Mouse (Mus musculus) midbrain, postnatal 0 days (tissue): ENCODE data around the gene Riox2. TPM values are rescaled to one million over a fixed set of nuclear protein-coding genes. Genes with fewer than 3 reads are reported as not detected.
A peak's percentile ranks its signal among the peaks of the same experiment; 100 is the strongest.

Experiments
- ATAC-seq: fragments of 200-750 bp; cut with Nextera tagmentation; 2 replicates; pipeline ENCODE4 v1.8.0; 2017; ENCODE audit warnings: moderate number of reproducible peaks, mild to moderate bottlenecking, moderate TSS enrichment, moderate library complexity; ENCODE audit not compliant: low FRiP score
- DNase-seq: peaks from one replicate; pipeline ENCODE4 v3.0.0-alpha.2; 2015; ENCODE audit warnings: low spot score
- H3K27ac ChIP-seq: fragments of 300-500 bp; sonication (generic); 2 replicates; pipeline ENCODE4 v1.5.1; 2014; ENCODE audit warnings: low read depth, mild to moderate bottlenecking, low read length, mixed read lengths
- H3K27me3 ChIP-seq: fragments of 300-500 bp; sonication (generic); 2 replicates; pipeline ENCODE4 v1.6.1; 2014; ENCODE audit warnings: low read length, control low read depth, mixed read lengths; ENCODE audit not compliant: insufficient read depth
- H3K36me3 ChIP-seq: fragments of 300-500 bp; sonication (generic); 2 replicates; pipeline ENCODE4 v1.6.1; 2014; ENCODE audit warnings: low read length, control low read depth, mixed read lengths; ENCODE audit not compliant: insufficient read depth
- H3K4me1 ChIP-seq: fragments of 300-500 bp; sonication (generic); 2 replicates; pipeline ENCODE4 v1.6.1; 2014; ENCODE audit warnings: mild to moderate bottlenecking, control low read depth, antibody characterized with exemption, low read length, mixed read lengths; ENCODE audit not compliant: insufficient read depth
- H3K4me2 ChIP-seq: fragments of 300-500 bp; sonication (generic); 2 replicates; pipeline ENCODE4 v1.6.1; 2014; ENCODE audit warnings: low read depth, mild to moderate bottlenecking, low read length, mixed read lengths; ENCODE audit not compliant: poor library complexity, severe bottlenecking
- H3K4me3 ChIP-seq: fragments of 300-500 bp; sonication (generic); 2 replicates; pipeline ENCODE4 v1.5.1; 2014; ENCODE audit warnings: low read depth, mild to moderate bottlenecking, low read length, moderate library complexity
- H3K9ac ChIP-seq: fragments of 300-500 bp; sonication (generic); replicated peaks from 2 replicates; pipeline ENCODE4 v1.6.1; 2014; ENCODE audit warnings: mild to moderate bottlenecking, low read length, moderate library complexity, mixed read lengths; ENCODE audit not compliant: poor library complexity, severe bottlenecking
- H3K9me3 ChIP-seq: fragments of 300-500 bp; sonication (generic); 2 replicates; pipeline ENCODE4 v1.6.1; 2016; ENCODE audit warnings: low read length, control low read depth
- CTCF ChIP-seq: IDR thresholded peaks from 2 replicates; pipeline ENCODE4 v1.5.1; 2016; ENCODE audit warnings: antibody characterized with exemption, mild to moderate bottlenecking
- WGBS: fragments of 180-500 bp; shearing (Covaris S2); extraction: QIAGEN DNeasy Blood & Tissue Kit; methylation state at CpG from one replicate; pipeline ENCODE4 v1.1.7; 2014; 5-methylcytosine and 5-hydroxymethylcytosine counted together
- polyA plus RNA-seq: library from polyadenylated mRNA; unstranded; fragments of >200 nt; fragmentation: Nextera tagmentation; extraction: Ambion mirVana; gene quantifications from 2 replicates; pipeline ENCODE4 v1.2.1, GENCODE M21; 2015
- total RNA-seq: library from RNA; depleted of rRNA; stranded (reverse); fragments of >200 nt; gene quantifications from 2 replicates; pipeline ENCODE4 v1.2.3, GENCODE M21; 2014

Riox2 gene
- total and polyA plus RNA-seq, 2 experiments from 2014 or later: 5.1 to 11.1 TPM

DNA sequence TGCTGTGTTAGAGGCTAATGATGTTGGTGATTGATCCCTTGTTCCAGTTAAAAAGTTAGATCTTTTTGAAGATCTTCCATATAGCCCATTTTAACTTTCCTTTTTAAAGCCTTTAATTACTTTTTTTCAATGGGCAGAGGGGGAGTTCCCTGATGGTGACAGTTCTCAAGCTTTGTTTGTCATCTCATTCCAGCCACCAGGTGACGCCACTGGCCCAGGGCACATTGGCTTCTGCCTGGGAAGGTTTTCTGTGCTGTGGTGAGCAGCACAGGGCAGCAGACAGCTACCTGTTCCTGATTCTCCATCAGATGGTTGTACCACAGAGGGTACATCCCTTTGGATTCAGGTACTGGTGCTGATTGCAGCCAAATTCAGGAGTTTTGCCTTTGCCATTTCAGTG lies 3.2 kb downstream of the Riox2 start:
- Histone ChIP-seq H3K4me3 (no peak overlapping the region), H3K9me3 (no peaks in the 10 kb centered on the region), H3K4me1 (peaks cover 3% of the 10 kb centered on the region; the same call in 1 of the 2 replicates), H3K36me3 (no peaks in the 10 kb centered on the region), H3K27me3 (no peaks in the 10 kb centered on the region), H3K4me2 (no peak overlapping the region), H3K9ac (no peak overlapping the region), H3K27ac (no peak overlapping the region)
- WGBS: 24% methylated on average over 1 of the region's 1 CpGs
- DNase-seq: peak; percentile 39
- peak; percentile 84 for TF ChIP-seq CTCF
- ATAC-seq: no peak

DNA sequence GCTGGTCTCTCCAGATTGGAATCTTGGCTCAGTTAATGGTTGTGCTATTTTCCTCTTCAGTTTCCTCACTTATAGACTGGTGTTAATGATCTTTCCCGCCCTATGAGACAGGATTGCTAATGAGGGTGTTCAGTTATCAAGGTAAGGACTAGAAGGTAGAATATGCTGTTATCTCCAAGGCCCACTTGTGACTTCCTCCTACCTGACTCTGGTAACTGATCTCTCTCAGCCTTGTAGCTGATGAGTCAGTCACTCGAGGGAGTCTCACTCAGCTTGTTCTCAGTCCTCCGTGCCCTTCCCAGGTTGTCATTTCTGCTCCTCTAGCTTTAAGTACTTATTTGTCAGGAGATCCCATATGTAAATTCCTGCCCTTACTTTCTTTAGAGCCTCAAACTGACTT lies 6.4 kb downstream of the Riox2 start:
- Histone ChIP-seq H3K4me1 (no peaks in the 10 kb centered on the region), H3K36me3 (0 out of 2 replicates have a peak, but pooled peaks cover under 1% of the 10 kb centered on the region), H3K4me3 (no peak overlapping the region), H3K4me2 (no peak overlapping the region), H3K27me3 (no peaks in the 10 kb centered on the region), H3K9me3 (no peaks in the 10 kb centered on the region), H3K9ac (no peak overlapping the region), H3K27ac (no peak overlapping the region)
- WGBS: 93% methylated on average over 3 of the region's 3 CpGs
- no peak for TF ChIP-seq CTCF
- ATAC-seq (no peak), DNase-seq (no peak)

DNA sequence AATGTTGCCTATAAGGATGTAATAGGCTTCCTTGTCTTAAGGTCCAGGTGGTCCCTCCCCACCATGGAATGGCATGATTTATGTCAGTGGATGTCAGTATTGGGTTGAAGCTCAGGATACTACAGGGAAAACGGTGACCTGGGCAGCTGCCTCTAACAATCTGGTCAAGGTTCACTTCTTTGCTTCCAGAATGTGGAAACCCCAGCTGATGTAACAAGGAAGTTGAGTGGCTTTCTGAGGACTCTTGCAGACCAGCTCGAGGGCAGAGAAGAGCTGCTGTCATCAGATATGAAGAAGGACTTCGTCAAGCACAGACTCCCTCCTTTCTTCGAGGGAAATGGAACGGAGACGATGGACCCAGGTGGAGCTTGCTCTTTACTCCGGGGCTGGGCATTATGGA lies 15.7 kb downstream of the Riox2 start:
- Histone ChIP-seq H3K36me3 (peaks cover 15% of the 10 kb centered on the region), H3K27ac (no peak overlapping the region), H3K4me2 (no peak overlapping the region), H3K4me3 (no peak overlapping the region), H3K9me3 (no peaks in the 10 kb centered on the region), H3K9ac (no peak overlapping the region), H3K4me1 (no peaks in the 10 kb centered on the region), H3K27me3 (no peaks in the 10 kb centered on the region)
- no peak for DNase-seq
- TF ChIP-seq CTCF: no peak
- no peak for ATAC-seq
- WGBS: 91% methylated on average over 7 of the region's 7 CpGs

DNA sequence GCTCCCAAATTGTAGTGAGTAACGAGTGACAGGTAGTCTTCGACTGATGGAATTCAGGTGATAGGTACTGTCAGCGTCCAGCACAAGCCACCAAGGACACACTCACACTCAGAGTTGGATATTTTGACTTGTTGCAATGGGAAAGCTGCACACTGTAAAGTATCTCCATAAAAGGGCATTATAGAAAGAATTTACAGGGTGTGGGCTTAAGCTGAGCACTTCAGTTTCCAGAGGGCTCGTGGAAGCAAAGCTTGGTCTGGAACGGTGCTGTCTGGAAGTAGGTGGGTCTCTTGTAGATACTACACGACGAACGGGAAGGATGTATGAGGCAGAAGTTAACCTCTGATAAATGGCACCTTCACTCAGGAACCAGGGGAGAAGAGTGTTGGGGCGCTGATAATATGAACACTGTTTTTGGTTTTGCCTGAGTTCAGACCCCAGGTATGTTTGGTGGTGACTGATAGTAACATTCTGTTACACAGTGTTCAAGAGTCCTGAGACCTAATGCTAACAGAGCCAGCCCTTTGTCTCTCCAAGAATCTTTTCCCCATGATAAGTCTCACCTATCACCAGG lies 16.5 kb downstream of the Riox2 start:
- no peak overlapping the region for H3K4me3 ChIP-seq
- no peak for ATAC-seq
- no peaks in the 10 kb centered on the region for H3K4me1 ChIP-seq
- H3K36me3 ChIP-seq: peaks cover 14% of the 10 kb centered on the region
- WGBS: 96% methylated on average over 9 of the region's 9 CpGs
- H3K9ac ChIP-seq: no peak overlapping the region
- H3K27me3 ChIP-seq: no peaks in the 10 kb centered on the region
- no peak for DNase-seq
- no peaks in the 10 kb centered on the region for H3K9me3 ChIP-seq
- no peak overlapping the region for H3K4me2 ChIP-seq
- TF ChIP-seq CTCF: no peak
- no peak overlapping the region for H3K27ac ChIP-seq

DNA sequence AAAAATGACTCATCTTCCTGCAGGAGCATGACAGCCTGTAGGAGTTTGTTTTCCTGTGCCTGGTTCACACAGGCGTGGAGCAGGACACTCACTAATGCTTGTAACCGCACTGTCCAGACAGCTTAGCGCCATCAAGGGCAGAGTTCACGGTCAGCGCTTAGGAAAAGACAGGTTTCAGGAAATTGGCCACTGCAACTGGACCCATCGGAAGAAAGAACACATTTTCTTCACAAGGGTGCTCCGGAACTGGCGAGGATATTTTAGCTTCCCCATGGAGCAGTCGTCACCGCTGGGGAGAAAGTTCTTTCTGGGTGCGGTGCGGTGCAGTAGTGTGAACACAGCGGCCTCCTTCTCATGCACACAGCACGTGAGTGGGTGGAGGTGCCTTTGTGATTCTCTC lies 21.6 kb downstream of the Riox2 start:
- no peak overlapping the region for H3K4me2 ChIP-seq
- no peak for TF ChIP-seq CTCF
- no peak for ATAC-seq
- H3K36me3 ChIP-seq: 0 out of 2 replicates have a peak, but pooled peaks cover 4% of the 10 kb centered on the region
- H3K9ac ChIP-seq: no peak overlapping the region
- no peaks in the 10 kb centered on the region for H3K4me1 ChIP-seq
- H3K27ac ChIP-seq: no peak overlapping the region
- 92% methylated on average over 14 of the region's 14 CpGs for WGBS
- H3K4me3 ChIP-seq: no peak overlapping the region
- no peak for DNase-seq
- no peaks in the 10 kb centered on the region for H3K27me3 ChIP-seq
- no peaks in the 10 kb centered on the region for H3K9me3 ChIP-seq

DNA sequence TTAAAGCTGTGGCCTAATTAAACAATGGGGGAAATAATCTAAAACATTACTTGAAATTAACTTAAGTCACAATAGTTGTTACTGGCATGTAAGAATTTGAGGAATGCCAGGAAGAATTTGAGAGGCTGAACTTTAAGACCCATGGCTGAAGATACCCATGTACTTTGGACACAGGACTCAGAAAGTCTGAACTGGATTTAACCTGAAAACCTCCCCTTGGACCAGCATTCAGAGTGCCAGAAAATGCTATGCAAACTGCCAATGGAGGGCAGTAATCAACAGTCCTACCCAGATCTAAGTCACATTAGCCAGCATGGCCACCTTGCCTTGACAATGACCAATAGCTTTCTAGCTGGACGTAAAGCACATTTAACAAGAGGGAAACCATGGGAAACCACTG lies 26.4 kb downstream of the Riox2 start:
- Histone ChIP-seq H3K9ac (no peak overlapping the region), H3K27ac (no peak overlapping the region), H3K36me3 (no peaks in the 10 kb centered on the region), H3K4me3 (no peak overlapping the region), H3K4me2 (no peak overlapping the region), H3K4me1 (no peaks in the 10 kb centered on the region), H3K9me3 (no peaks in the 10 kb centered on the region), H3K27me3 (no peaks in the 10 kb centered on the region)
- TF ChIP-seq CTCF: no peak
- ATAC-seq (no peak), DNase-seq (no peak)
- 93% methylated on average over 1 of the region's 1 CpGs for WGBS
